Mouse (Mus musculus) fat pad, adult 2 months (tissue): ENCODE measurements at regions not wholly inside any gene's neighbourhood (a gene's known extent, or its start where the extent isn't known, plus 50 kb on each side); places are given as distances from the start of the nearest gene placed in this dataset.
"Not testable (repeated sequence)": the region's sequence is repeated elsewhere in the genome, so short reads cannot be mapped to it uniquely, and the experiment has no call there.

Source experiments
- DNase-seq: peaks from one replicate; pipeline ENCODE4 v3.0.0-alpha.2; 2011; ENCODE audit warnings: low read depth, low spot score; ENCODE audit errors: extremely low read depth

DNA sequence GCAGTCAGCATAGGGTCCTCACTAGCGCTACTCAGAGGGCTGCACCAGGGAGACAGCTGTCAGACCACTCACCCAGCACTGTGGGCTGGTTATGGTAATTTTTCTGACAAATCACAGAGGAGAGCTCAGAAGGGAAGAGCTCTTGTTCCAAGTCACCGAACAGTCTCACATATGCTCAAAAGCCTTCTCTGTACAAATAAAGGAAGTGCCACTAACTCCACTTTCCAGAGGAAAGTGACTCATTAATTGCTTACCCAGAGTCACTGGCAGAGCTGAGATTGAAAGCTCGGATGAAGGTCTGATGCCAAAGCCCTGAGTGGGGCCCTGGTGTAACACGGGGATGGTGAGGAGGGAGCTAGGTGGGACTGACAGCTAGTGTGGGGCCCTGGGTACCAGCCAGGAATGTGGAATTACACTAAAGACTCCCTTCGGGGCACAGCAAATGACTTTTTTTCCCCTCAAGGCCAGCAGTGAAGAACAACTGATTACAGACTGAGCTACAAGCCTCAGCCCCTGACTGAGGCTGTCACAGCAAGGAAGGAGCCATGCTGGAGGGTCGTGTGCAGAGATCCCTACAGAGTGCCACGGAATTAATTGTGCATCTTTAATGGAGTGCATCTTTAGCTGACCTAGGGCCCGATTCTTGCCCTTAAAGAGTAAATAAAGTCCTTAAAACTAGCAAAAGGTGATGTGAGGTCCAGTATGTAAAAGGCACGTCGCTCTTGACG, 155.6 kb upstream of the Ubl3 start:
- no peak for DNase-seq

DNA sequence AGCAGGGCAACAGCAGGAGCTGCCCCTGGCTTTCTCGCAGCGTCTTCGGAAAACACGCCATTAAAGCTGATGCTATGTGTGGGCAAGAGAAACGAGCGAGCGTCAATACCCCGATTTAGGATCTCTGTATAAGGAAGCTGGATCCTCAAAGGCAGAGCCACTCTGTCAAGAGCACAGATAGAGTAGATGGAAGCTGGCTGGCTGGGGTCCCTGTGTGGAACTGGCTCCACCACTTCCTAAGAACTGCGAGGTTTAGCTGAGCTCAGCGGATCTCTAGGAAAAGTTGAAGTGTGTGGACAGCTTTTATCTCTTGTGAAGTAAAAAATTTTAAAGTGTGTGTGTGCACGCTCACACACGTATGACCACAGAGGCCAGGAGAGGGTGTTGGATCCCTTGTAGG, 154.7 kb upstream of the Ubl3 start:
- DNase-seq, result no peak

DNA sequence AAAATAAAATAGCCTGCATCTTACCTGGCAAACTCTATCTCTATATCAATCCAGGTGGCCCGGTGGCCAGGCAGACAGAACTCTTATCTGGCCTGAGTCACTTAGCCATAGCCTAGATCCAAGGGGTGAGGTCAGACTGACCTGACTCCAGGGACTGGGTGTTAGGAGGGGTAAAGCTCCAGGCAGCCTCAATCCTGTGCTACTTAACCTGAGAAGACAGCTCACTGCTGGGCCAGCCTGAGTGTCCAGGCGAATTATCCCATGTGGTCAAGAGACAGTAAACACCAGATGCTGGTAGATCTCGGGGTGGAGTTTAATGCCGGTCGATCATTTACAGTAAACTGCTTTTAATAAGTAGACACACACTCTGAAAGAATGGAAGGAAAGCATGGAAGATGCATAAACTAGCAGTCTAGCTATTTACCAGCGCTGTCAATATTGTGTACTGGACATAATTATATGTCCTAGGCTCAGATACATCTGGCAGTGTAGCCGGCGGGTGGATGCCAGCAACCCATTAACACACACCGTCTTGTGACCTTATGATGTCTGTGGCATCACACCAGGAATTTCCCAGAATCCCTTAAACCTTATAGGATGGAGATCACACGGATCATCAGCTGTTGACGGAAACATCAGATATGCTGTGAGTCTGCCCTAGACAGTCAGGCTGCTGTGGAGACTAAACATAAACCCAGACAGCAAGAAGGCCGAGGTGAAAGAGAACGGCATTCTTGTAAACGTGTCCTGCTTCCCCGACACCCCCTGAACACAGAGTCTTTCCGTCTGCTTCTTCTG, 153.9 kb upstream of the Ubl3 start:
- DNase-seq, result no peak

DNA sequence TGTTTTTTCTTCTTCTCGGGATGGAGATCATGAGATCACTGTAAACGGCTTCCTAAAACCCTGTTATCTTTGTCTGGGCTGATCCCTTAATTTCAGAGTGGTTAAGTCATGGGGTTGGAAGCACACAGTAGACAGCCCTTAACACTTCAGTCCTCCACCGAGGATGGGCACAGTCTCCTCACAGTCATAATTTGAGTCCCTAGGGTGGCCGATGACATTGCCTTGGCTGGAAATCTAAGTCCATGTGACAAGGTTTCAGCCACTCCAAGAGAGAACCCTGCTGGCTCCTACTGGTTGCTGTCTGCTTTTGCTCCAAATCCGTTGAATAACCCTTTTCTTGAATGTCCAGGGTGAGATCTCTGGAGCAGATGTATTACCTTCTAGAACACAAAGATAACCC, 152.2 kb upstream of the Ubl3 start:
- no peak for DNase-seq

DNA sequence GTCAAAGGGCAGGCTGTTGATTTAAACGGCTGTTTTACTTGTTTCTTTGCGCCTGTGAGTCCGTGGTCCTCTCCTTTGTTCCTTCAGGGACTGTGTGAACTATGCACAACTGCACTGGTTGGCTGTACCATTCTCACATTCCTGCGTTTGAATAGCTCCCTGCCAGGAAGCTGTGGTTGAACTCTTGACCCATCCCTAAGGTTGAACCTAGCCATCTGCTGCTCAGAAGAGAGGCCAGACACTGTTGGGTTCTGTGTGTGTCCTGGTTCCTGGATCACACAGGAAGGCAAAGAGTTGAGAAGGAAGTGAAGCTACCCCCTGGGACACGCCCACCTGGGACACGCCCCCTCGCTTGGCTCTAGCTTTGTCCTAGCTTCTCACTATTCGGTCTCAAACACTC, 149.3 kb upstream of the Ubl3 start:
- DNase-seq, result no peak

DNA sequence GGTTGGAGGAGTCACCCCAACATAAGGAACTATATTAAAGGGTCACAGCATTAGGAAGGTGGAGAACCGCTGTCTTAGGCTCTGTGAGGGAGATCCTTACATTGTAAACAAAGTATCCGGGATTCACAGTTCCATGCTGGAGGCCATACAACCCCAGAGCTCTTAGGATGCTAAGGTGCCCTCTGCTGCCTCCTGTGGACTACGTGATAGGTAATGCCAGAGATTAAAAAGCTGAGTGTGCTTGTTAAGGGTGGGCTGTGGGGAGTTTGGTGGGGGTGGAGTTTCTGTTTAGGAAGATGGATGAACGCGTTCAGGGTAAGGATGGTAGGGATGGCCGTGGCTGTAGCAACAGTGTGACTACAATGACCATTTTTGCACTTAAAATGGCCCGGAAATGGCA, 148.4 kb upstream of the Ubl3 start:
- no peak for DNase-seq

DNA sequence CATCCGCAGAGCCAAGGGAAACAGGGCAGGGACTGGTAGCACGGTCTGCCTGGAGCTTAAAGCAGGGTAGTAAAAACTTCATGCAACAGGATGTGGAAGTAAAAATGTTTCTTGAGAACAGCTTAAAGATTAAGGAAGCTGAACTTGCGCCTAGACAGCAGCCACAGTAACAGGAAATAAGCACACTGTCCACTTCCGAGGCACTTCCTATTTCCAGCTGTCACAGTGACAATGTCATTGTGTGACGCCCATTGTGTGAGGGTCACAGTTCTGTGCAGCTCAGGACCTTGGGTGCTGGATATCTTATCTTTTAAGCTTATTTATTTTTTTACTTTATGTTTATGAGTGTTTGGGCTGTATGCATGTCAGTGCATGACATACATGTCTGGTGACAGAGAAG, 147.7 kb upstream of the Ubl3 start:
- DNase-seq, result no peak

DNA sequence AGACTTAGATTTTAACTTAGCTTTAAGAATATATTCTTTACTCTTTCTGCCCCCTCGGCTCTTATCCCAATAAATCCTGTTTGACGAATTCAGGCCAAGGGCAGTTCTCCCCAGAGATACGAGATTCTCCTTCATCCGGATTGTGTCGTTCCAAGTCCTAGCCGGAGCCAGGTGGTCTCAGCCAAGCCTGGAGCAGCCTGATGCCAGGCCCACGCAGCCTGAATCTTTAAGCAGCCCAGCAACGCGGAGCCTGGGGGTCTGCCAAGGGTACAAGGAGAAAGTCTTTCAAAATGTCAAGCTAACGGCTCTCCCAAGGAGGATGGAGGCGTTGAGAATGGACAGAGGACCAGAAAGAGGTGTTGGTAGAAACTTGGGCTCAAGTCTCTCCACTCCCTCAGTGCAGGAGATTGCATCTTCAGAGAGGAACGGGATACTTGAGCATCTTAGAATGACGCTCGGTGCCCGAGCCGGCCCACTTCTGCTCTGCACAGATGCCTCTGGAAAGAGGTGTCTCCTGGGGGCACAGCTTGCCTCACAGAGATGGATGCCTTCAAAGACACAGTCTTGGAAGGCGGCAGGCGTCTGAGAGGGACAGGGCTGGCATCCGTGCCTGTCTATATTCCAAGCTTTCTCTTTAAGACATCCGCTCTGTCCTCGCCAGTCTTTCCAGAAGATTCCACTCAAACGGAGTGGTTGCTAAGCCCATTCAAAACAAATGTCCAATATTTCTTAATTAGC, 145.2 kb upstream of the Ubl3 start:
- DNase-seq, result no peak

DNA sequence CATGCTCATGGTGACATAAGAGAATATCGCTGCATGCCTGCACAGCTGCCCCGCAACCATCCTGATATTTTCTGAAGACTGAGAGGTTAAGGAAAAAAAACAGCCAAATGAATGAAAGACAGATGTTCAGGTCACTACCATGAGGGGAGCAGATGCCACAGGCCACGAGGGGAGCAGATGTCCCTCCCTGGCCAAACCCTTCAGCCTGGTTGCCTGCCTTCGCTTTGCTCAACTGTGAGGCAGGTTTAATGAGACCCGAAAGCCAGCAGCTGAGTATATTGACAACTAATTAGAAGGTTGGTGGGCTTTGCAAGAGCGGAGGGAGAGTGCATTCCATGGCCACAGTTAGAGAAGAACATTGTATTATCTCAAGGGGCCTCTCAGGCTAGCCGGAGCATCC, 141.8 kb upstream of the Ubl3 start:
- no peak for DNase-seq

DNA sequence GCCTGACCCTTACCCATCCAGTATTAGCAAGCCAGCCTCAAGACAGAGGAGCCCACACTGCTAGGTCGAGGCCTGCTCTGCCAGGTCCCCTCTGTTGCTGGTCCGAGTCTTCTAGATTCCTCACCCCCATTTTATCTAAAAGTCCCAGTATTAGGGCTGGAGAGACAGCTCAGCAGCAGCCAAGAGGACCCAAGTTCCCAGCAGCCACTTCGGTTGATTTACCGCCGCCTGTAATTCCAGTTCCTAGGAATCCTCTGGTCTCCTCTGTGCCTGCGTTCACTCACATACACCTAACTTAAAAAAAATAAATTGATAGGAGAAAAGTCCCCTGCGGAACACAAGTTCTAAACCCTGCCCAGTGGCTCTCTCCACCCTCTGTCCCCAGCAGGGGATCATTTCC, 138.9 kb upstream of the Ubl3 start:
- DNase-seq, result no peak

DNA sequence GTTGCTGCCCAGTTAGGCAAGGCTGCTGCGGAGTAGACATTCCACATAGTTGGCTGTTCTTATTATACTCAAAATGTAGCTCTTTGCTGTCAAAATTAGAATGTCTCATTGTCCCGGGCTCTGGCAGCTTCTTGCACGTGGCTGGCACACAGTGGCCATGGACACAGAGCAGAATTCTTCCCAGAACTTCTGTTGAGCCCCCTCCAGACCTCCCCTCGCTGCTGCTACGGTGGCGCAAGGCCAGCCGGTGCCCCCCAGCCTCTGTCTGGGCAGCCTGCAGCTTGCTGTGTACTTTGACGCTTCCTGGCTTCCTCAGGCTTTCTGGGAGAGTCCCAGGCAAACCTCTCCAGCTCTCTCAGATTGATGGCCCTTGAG, 138.2 kb upstream of the Ubl3 start:
- DNase-seq, result no peak

DNA sequence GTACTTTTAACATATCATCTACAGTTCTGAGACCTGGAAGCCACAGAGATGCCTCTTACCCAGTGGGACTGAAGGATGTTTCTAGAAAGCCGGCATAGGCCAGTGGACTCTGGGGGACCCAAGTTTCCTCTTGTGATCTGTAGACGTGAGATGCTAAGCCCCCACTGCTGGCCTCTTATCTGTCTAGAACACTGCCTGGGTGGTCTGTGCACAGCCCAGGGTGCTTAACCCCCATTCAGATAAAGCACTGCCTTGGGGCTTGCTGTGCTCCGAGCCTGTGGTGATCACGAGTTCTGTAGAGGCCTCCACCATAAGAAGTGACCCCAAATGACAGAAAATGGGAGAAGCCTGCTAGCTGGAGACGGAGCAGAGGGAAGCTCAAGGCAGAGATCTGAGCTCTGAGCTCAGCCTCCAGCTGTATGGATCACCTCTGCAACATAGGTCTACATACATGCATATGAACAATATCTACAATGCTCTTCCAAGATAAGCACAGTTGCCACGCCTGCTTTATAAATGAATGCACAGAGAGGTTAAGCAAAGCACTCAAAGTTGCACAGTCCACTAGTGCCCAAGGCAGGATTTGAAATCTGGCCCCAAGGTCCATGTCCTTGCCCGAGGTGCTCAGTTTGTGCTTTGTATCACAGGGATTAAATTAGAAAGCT, 137.7 kb upstream of the Ubl3 start:
- no peak for DNase-seq

DNA sequence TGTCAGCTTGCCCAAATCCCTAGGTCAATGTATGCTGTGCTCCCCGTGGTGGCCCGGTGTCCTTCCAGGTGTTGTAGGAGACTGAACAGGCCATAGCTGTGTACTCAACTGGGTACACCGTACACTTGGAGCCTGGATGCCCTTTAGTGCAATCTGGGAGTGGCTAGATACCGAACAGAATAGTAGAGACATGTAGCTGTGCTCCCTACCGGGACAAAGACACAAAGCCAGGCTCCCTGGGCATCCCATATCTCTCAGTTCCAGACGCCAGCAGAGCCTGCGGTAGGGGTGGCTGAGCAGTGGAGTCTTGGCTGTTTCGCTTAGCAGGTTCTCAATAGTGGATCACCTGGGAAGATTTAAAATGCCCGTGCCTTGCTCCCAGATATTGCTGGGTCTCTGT, 136.7 kb upstream of the Ubl3 start:
- no peak for DNase-seq

DNA sequence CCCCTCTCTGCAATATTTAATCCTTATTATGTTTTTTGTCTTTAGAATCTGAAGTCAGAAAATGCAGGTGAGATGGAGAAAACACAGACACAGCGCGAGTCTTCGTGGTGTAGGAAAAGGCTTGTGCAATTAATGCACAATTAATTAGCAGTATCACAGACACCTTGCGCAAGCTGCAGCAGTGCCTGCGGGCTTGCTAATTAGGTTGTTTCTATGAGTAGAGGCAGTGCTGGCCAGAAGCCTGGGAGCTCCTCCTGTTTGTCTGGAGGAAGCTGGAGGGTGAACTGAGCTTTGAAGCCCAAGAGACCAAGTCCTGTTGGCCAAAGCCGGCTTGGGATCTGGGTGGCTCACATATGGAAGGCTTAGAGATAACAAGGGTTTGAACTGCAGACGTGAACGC, 135.9 kb upstream of the Ubl3 start:
- no peak for DNase-seq

DNA sequence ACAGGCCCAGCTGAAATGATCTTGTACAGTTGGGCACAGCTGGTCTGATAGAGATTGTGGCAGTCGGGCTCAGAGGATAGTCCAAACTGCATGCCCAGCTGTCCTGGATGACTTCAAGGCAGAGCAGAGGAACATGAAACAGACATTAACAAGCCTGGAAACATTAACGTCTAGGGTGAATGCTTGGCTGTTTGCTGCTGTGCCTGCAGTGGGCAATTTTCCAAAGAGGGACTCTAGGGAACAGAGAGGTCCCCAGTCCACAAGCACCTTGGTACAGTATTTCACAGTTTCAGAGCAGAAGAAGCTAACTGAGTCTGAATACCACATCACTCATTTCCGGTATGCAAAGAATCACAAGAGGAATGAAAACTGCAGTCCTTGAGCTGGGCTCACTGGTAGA, 135.2 kb upstream of the Ubl3 start:
- DNase-seq, result no peak

DNA sequence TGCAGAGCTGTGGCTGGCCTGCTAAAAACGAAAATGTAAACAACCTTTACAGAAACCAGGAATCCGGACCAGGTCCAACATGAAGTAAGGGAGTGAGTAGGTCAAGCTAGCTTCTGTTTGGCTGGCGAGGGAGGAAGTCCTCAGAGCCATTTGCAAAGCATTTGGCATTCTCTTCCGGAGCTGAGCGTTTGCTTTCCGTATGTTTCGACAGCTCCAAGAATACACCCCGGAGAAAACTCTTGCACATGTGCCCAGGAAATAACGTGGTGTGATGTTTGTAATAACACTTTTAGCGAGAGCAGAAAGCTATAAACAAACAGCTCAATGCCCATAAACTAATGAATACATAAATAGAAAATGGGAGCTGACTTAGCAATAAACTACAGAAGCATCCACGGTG, 131.6 kb upstream of the Ubl3 start:
- DNase-seq, result no peak

DNA sequence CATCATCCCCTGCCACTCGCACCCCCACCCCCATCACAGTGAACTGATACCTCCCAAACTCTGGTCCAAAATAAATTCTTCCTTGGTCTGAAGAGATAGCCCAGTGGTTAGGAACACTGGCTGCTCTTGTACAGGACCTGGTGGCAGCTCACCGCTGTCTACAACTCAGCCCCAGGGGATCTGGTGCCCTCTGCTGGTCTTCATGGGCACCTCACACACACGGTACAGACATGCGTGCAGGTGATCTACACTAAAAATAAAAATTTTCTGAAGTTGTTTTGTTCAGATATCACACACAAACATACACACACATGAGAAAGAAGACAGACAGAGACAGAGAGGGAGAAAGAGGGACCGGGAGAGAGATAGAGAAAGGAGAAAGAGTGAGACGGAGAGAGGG, 130.0 kb upstream of the Ubl3 start:
- DNase-seq, result no peak

DNA sequence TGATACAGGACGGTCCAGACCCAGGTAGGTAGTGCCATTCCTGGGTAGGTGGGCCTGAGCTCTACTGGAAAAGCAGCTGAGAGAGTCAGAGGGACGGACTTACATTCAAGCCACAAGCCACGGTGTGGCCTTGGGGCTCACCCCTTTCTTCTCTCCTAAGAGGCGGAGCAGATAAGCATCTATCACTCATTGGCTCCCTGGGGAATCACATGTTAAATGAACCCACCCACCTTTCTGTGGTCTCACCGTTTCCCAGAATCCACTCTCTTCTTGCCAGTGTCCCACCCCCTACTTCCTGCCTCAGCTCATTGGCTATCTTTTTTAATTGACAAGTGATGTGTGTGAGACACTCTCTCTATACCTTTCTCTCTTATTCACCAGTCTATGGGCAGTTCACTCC, 127.8 kb upstream of the Ubl3 start:
- no peak for DNase-seq

DNA sequence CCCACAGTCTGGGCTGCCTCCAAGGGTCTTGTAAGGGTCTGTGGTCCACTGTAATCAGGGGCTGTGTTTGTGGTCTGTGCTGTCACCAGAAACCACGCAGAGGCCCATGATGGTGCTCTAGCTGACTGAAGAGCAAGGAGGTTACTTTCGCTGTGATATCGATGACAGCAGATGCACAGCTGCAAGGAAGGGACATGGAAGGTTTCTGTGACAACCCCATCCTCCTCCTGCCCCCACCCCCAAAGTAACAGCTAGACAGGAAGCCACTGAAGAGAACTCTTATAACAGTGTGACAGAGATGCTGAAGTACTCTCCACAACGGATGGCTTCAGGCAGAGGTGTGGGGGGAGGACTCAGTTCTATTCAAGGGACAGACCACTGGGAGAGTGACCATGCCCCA, 127.0 kb upstream of the Ubl3 start:
- no peak for DNase-seq

DNA sequence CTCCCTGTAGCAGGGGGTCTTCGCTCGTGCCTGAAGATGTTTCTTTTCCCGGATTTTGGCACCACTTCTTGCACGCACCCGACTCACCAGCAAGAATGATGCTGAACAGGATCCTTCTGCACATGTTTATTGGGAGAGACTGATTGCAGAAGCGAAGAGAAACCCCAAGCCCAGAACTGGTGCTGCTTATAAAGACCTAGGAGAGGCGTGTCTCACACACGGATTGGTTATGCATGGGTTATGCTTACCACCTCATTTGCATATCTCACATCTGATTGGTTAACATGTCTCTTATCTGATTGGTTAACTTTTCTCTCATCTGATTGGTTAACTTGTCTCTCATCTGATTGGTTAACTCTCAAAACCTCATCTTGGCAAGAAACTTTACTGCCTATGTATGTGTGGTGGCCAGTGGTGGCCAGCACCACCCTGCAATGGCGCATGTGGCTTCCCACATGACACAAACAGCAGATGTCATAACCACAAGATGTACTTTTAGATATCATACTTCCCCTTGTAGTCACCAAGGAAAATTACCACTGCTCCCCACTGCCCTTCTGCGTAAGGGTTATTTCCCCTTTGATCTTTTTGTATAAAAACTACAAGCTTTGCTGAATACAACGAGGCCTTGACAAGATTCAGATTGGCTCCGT, 125.8 kb upstream of the Ubl3 start:
- DNase-seq, result not testable (repeated sequence)

DNA sequence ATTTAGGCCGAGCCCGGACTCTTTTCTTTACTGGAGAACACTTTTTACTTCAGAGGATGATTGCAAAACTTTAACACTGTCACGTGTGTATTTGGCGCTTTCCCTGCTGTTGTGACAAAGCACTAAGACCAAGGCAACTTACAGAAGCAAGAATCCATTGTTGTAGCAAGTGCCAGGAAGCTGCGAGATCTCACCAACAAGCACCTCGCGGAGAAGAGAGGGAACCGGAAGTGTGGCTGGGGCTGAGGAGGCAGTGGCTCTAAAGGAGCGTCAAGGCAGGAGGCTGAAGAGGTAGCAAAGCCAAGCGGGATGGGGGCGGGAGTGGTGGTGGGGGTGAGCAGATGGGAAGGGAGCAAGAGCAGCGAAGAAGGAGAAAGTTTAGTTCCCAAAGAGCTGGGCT, 121.7 kb upstream of the Ubl3 start:
- DNase-seq, result no peak
